Mouse (Mus musculus): ENCODE measurements at regions not wholly inside any gene's neighbourhood (a gene's known extent, or its start where the extent isn't known, plus 50 kb on each side); places are given as distances from the start of the nearest gene placed in this dataset.
A peak's percentile ranks its signal among the peaks of the same experiment; 100 is the strongest.

GRCm38 (mm10) chr6:51795300-51795699 is 217.0 kb downstream of the Skap2 start:
- TF ChIP-seq CTCF (IDR thresholded peaks at IDR 0.05; ENCODE audit: borderline replicate concordance, control insufficient read depth, extremely low read depth, insufficient read depth, low read length, poor library complexity) (peak; percentile 80; the same call in 1 of the 2 replicates), POLR2A (IDR thresholded peaks at IDR 0.05; ENCODE audit: control insufficient read depth, extremely low read depth, insufficient read depth, low read length, poor library complexity) (no peak)

Data from thymus, adult 2 months (tissue).